Mouse (Mus musculus) kidney, embryonic 14.5 days (tissue): Measurements from ENCODE around the gene Cfap300. TPM values are rescaled to one million over a fixed set of nuclear protein-coding genes. Genes with fewer than 3 reads are reported as not detected.

Experiments
- ATAC-seq: fragments of 200-750 bp; cut with Nextera tagmentation; 2 replicates; pipeline ENCODE4 v1.8.0; 2017; ENCODE audit warnings: moderate number of reproducible peaks, mild to moderate bottlenecking, moderate TSS enrichment, moderate library complexity; ENCODE audit not compliant: low FRiP score, low TSS enrichment
- H3K27ac ChIP-seq: fragments of 300-500 bp; sonication (generic); 2 replicates; pipeline ENCODE4 v1.5.1; 2014; ENCODE audit warnings: low read depth, mild to moderate bottlenecking, low read length, moderate library complexity, mixed read lengths
- H3K27me3 ChIP-seq: fragments of 300-500 bp; sonication (generic); 2 replicates; pipeline ENCODE4 v1.6.1; 2014; ENCODE audit warnings: mild to moderate bottlenecking, low read length; ENCODE audit not compliant: control insufficient read depth, insufficient read depth
- H3K36me3 ChIP-seq: fragments of 300-500 bp; sonication (generic); 2 replicates; pipeline ENCODE4 v1.6.1; 2014; ENCODE audit warnings: low read length, mixed read lengths; ENCODE audit not compliant: control insufficient read depth, insufficient read depth
- H3K4me1 ChIP-seq: fragments of 300-500 bp; sonication (generic); 2 replicates; pipeline ENCODE4 v1.6.1; 2014; ENCODE audit warnings: low read length, mixed read lengths; ENCODE audit not compliant: control insufficient read depth, insufficient read depth
- H3K4me2 ChIP-seq: fragments of 300-500 bp; sonication (generic); replicated peaks from 2 replicates; pipeline ENCODE4 v1.6.1; 2014; ENCODE audit warnings: low read depth, mild to moderate bottlenecking, low read length
- H3K4me3 ChIP-seq: fragments of 300-500 bp; sonication (generic); 2 replicates; pipeline ENCODE4 v1.5.1; 2014; ENCODE audit warnings: mild to moderate bottlenecking, low read length
- H3K9ac ChIP-seq: fragments of 300-500 bp; sonication (generic); 2 replicates; pipeline ENCODE4 v1.6.1; 2014; ENCODE audit warnings: low read depth, mild to moderate bottlenecking, low read length, moderate library complexity
- H3K9me3 ChIP-seq: fragments of 300-500 bp; sonication (generic); 2 replicates; pipeline ENCODE4 v1.6.1; 2016; ENCODE audit warnings: low read length; ENCODE audit not compliant: control insufficient read depth
- WGBS: fragments of 180-500 bp; shearing (Covaris S2); extraction: QIAGEN DNeasy Blood & Tissue Kit; methylation state at CpG from one replicate; pipeline ENCODE4 v1.1.7; 2014; 5-methylcytosine and 5-hydroxymethylcytosine counted together
- polyA plus RNA-seq: library from polyadenylated mRNA; unstranded; fragments of >200 nt; fragmentation: Nextera tagmentation; extraction: Ambion mirVana; gene quantifications from 2 replicates; pipeline ENCODE4 v1.2.1, GENCODE M21; 2014

The Cfap300 gene
- polyA plus RNA-seq, 1 experiment from 2014 or later = 15.1 TPM

DNA sequence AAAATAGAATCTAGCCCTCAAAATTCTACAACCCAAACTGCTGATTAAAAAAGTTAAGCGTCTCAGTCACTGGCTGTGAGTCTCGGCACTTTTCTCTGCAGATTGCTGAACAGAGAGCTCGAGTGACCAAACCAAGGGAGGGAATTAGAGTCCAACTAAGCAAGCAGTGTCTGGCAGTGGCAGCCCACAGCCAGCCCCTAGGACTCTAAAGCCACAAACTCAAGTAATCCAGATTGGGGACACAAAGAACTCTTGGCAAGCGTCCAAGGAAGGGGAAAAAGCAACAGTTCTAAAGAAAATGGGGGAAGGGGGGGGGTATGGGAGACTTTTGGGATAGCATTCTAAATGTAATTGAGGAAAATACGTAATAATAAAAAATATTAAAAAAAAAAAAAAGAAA is 48.3 kb downstream of the Cfap300 start:
- no peak overlapping the region for H3K9ac ChIP-seq
- no peak for ATAC-seq
- no peaks in the 10 kb centered on the region for H3K27me3 ChIP-seq
- no peaks in the 10 kb centered on the region for H3K4me1 ChIP-seq
- WGBS = 84% methylated on average over 5 of the region's 5 CpGs
- no peak overlapping the region for H3K27ac ChIP-seq
- H3K4me2 ChIP-seq = no peak overlapping the region
- no peaks in the 10 kb centered on the region for H3K9me3 ChIP-seq
- H3K4me3 ChIP-seq = no peak overlapping the region
- H3K36me3 ChIP-seq = peaks cover 58% of the 10 kb centered on the region

- Histone ChIP-seq H3K9me3 (no peaks in the 10 kb centered on the region), H3K9ac (no peak overlapping the region), H3K4me1 (no peaks in the 10 kb centered on the region), H3K36me3 (peaks cover 54% of the 10 kb centered on the region), H3K27me3 (no peaks in the 10 kb centered on the region), H3K4me3 (no peak overlapping the region), H3K4me2 (no peak overlapping the region), H3K27ac (no peak overlapping the region)
- WGBS = 68% methylated on average over 3 of the region's 3 CpGs
- ATAC-seq = no peak
Observed at GRCm38 (mm10) chr9:7992651-7993050, 50.0 kb downstream of the Cfap300 start.

DNA sequence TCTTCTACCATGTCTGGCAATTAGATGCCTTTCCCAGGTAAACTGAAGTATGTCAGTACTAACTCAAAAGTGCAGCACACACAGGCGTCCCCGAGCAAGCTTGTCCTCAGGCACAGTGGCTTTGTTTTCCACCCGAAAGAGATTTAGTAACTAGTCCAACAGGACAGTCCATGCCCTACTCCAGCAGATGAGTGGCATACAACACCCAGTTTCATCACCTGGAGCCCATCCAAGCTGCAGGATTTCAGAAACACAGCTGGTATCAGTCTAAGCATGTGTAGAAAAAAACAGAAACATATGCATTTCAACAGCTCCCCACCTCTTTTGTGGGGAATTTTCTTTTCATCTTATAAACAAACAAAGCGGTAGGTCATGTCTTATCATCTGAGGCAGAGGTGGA is 51.7 kb downstream of the Cfap300 start:
- peaks cover 53% of the 10 kb centered on the region for H3K36me3 ChIP-seq

DNA sequence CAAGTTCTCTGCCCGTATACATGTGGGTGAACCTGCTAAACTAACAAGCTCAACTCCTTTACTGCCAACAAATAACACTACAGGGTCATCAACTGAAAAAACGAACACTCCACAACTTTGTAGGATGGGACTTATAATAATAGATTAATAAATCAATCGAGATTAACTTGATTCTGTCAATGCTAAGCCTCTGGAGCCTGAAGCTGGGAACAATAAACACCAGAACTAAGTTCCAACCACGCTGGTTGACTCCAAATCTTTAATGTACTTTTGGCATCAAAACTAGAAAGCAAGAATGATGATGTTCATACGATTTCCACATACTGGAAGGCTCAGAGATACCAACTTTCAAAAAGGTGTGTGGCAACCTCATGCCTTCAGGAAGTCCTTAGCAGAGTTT is 55.5 kb downstream of the Cfap300 start:
- peaks cover 44% of the 10 kb centered on the region for H3K36me3 ChIP-seq
- ATAC-seq = no peak
- H3K4me3 ChIP-seq = no peak overlapping the region
- H3K4me1 ChIP-seq = 0 out of 2 replicates have a peak, but pooled peaks cover 3% of the 10 kb centered on the region
- H3K27ac ChIP-seq = no peak overlapping the region
- no peaks in the 10 kb centered on the region for H3K9me3 ChIP-seq
- no peak overlapping the region for H3K9ac ChIP-seq
- H3K27me3 ChIP-seq = no peaks in the 10 kb centered on the region
- no peak overlapping the region for H3K4me2 ChIP-seq
- WGBS = 82% methylated on average over 5 of the region's 5 CpGs

More for the DNA sequence above, 51.7 kb downstream of the Cfap300 start:
- no peaks in the 10 kb centered on the region for H3K27me3 ChIP-seq
- no peak for ATAC-seq
- no peaks in the 10 kb centered on the region for H3K9me3 ChIP-seq
- 77% methylated on average over 4 of the region's 4 CpGs for WGBS
- H3K9ac ChIP-seq = no peak overlapping the region
- H3K27ac ChIP-seq = no peak overlapping the region
- H3K4me3 ChIP-seq = no peak overlapping the region
- no peak overlapping the region for H3K4me2 ChIP-seq
- H3K4me1 ChIP-seq = no peaks in the 10 kb centered on the region

- Histone ChIP-seq H3K9ac (no peak overlapping the region), H3K9me3 (no peaks in the 10 kb centered on the region), H3K36me3 (peaks cover 28% of the 10 kb centered on the region), H3K4me1 (0 out of 2 replicates have a peak, but pooled peaks cover 3% of the 10 kb centered on the region), H3K4me2 (no peak overlapping the region), H3K27ac (no peak overlapping the region), H3K4me3 (no peak overlapping the region), H3K27me3 (no peaks in the 10 kb centered on the region)
- no peak for ATAC-seq
- WGBS = 70% methylated on average over 4 of the region's 4 CpGs
Observed at GRCm38 (mm10) chr9:7984287-7984686, 58.3 kb downstream of the Cfap300 start.

DNA sequence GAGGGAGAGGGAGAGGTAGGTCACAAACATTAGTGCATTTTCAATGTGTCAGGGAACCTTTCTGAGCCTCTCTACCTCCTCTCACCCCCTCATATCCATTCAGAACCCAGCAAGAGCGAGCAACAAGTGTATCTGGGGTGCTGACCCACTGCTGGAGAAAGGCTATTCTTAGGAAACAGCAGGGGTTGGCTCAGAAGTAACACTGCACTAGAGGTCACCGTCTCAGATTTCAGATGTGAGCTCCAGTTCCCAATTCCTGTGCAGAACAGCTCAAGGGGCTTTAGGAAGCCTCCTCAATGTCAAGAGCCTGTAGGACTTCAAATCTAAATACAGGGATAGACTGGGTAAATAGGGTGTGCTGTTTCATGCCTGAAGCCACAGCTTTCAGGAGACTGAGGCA is 59.0 kb downstream of the Cfap300 start:
- no peak overlapping the region for H3K27ac ChIP-seq
- no peaks in the 10 kb centered on the region for H3K9me3 ChIP-seq
- H3K4me3 ChIP-seq = no peak overlapping the region
- H3K9ac ChIP-seq = no peak overlapping the region
- 0 out of 2 replicates have a peak, but pooled peaks cover 3% of the 10 kb centered on the region for H3K4me1 ChIP-seq
- ATAC-seq = no peak
- no peak overlapping the region for H3K4me2 ChIP-seq
- no peaks in the 10 kb centered on the region for H3K27me3 ChIP-seq
- WGBS = 26% methylated on average over 2 of the region's 2 CpGs
- peaks cover 27% of the 10 kb centered on the region; the same call in 1 of the 2 replicates for H3K36me3 ChIP-seq

GRCm38 (mm10) chr9:7980162-7980561 is 62.5 kb downstream of the Cfap300 start:
- no peak for ATAC-seq
- 0 out of 2 replicates have a peak, but pooled peaks cover 3% of the 10 kb centered on the region for H3K4me1 ChIP-seq
- H3K4me2 ChIP-seq = no peak overlapping the region
- no peak overlapping the region for H3K27ac ChIP-seq
- no peak overlapping the region for H3K4me3 ChIP-seq
- no peak overlapping the region for H3K9ac ChIP-seq
- 70% methylated on average over 2 of the region's 2 CpGs for WGBS
- no peaks in the 10 kb centered on the region for H3K9me3 ChIP-seq
- peaks cover 12% of the 10 kb centered on the region; the same call in 1 of the 2 replicates for H3K36me3 ChIP-seq
- no peaks in the 10 kb centered on the region for H3K27me3 ChIP-seq

GRCm38 (mm10) chr9:7979153-7979916 is 63.3 kb downstream of the Cfap300 start:
- WGBS = 88% methylated on average over 11 of the region's 11 CpGs
- no peak for ATAC-seq
- no peak overlapping the region for H3K4me3 ChIP-seq

GRCm38 (mm10) chr9:7978502-7978901 is 64.1 kb downstream of the Cfap300 start:
- H3K4me3 ChIP-seq = no peak overlapping the region
- no peak overlapping the region for H3K27ac ChIP-seq
- peaks cover 23% of the 10 kb centered on the region; the same call in 1 of the 2 replicates for H3K36me3 ChIP-seq
- H3K9me3 ChIP-seq = no peaks in the 10 kb centered on the region
- H3K9ac ChIP-seq = no peak overlapping the region
- no peak overlapping the region for H3K4me2 ChIP-seq
- WGBS = 71% methylated on average over 3 of the region's 3 CpGs
- no peaks in the 10 kb centered on the region for H3K4me1 ChIP-seq
- ATAC-seq = no peak
- H3K27me3 ChIP-seq = no peaks in the 10 kb centered on the region

More at GRCm38 (mm10) chr9:7979153-7979916, 63.3 kb downstream of the Cfap300 start:
- 0 out of 2 replicates have a peak, but pooled peaks cover 3% of the 10 kb centered on the region for H3K4me1 ChIP-seq
- no peak overlapping the region for H3K4me2 ChIP-seq
- peaks cover 17% of the 10 kb centered on the region; the same call in 1 of the 2 replicates for H3K36me3 ChIP-seq
- no peak overlapping the region for H3K9ac ChIP-seq
- no peak overlapping the region for H3K27ac ChIP-seq
- no peaks in the 10 kb centered on the region for H3K27me3 ChIP-seq
- no peaks in the 10 kb centered on the region for H3K9me3 ChIP-seq
